Mouse (Mus musculus): ENCODE data around the gene Klrb1b.
A peak's percentile ranks its signal among the peaks of the same experiment; 100 is the strongest.
"Not testable (repeated sequence)": the region's sequence is repeated elsewhere in the genome, so short reads cannot be mapped to it uniquely, and the experiment has no call there.

The Klrb1b gene

DNA sequence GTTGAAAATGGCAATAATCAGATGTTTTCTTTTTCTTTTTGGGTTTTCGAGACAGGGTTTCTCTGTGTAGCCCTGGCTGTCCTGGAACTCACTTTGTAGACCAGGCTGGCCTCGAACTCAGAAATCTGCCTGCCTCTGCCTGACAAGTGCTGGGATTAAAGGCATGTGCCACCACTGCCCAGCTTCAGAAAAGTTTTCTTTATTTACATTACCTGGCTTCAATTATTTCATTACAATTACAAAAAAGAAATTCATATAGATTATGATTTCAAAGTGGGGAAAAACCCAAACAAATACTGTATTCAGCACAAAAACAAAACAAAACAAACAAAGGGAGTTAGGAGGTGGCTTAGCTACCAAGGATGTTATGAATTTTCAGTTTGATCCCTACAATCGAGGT lies 14.5 kb upstream of the Klrb1b start:
- DNase-seq (ENCODE audit: low read depth, low spot score): not testable (repeated sequence)

DNA sequence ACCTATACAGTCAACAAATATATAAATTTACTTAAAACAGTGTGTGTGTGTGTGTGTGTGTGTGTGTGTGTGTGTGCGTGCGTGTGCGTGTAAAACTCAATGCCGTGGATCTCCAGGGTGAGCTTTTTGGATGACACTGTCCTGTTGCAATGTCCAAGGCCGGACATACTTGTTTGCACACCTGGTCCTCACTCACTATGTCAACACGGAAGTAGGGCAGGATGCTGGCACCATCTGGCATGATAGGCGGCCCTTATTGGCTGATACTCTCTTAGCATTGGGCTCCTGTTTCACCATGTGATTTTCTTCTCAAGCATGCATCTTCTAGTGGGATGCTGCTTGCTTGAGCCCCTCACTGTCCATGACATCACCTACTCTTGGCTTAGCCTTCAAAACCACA lies 13.8 kb upstream of the Klrb1b start:
- no peak for DNase-seq (ENCODE audit: low read depth, low spot score)

DNA sequence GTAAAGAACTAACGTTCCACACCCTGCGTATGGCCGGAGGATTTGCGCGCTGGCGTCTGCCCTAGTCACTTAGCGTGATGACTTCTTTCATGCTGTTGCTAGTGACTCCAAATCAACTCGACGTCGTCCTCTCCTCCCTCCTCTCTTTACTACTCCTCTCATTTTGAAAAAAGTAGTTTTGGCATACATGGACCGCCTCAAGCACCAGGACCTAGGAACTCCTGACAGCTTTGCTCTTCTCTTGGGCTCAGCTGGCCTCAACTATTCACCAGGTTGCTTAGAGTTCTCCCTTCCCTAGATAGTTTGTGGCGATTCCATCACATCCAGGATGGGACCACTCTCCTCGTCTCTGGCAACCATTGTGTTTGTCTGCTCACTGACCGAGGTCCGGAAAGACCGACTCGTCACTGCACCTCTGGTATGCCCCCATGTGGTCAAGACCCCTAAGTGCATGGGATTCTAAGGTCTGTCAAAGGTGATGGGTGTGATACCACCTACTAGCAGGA lies 13.2 kb upstream of the Klrb1b start:
- peak; percentile 70 for DNase-seq (ENCODE audit: low read depth, low spot score)

DNA sequence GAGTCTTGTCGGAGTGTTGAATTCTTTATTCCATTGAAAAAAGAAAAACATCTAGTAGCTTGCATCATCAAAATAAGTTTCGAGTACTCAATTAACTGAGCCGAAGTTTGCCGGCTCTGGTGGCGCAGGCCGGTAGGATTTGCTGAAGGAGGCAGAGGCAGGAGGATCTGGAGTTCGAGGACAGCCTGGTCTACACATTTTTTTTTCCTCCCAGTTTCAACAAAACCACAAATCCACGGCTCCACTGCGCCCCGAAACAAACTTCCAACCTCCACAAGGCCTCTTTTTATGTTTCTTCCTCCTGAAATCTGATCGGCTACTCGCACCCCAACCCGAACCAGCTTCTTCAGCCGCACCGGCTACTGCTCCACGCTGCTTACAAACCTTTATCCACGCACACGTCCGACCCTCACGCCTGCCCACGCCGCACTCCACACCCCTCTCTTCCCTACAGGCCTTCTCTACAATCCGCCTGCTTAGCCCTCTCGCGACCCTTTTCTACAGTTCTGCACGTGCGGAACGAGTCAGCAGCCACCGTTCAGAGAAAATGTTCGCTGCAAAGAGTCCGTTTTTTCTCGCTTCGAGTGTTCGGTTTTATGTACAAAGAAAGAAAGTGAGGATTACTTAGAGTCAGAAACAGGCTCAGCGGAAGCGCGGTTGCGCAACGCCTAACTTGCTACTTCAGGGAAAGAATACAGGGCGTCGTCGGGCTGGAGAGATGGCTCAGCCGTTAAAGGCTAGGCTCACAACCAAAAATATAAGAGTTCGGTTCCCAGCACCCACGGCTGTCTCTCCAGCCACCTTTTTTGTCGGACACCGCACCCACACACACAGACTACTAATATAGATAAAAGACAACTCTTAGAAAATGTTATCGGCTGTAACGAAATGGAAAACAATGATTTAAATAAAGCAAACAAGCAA lies 12.5 kb upstream of the Klrb1b start:
- peak; percentile 67 for DNase-seq (ENCODE audit: low read depth, low spot score)

DNA sequence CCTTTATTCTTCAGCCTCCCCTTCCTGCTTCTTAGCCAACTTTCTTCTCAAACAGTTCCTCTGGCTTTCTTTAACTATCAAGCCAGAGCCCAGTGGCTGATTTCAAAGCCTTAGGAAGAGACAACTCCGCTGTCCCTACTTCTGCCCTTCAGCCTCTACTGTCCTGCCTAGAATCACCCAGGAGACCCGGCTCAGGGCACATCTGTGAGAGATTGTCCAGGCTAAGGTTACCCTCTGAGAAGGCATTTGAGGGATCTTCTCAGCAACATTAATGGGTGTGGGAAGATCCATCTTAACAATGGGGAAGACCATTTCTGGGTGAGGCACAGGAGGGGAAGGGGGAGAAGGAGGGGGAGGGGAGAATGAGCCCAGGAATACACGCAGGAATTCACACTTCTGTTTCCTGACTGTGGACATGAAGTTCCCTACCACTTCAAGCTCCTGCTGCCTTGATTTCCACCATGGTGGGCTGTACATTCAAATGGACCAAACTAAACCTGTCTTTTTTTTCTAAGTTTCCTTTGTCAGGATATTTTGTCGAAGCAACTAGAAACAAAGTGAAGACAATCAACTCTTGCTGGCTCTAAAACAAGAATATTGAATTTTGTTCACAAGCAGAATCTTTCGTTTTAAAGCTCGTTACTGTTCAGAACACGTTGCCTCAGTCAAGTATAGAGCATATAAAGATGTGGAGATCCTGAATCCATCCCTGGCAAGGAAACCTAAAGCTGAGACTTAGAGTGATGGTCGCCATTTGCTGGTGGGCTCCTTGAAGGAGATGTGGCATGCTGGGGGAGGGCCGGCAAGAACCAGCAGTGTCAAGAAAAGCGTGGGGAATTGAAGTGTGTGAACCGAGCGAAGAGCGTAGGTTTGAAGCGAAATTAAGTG lies 11.6 kb upstream of the Klrb1b start:
- DNase-seq (ENCODE audit: low read depth, low spot score): no peak

DNA sequence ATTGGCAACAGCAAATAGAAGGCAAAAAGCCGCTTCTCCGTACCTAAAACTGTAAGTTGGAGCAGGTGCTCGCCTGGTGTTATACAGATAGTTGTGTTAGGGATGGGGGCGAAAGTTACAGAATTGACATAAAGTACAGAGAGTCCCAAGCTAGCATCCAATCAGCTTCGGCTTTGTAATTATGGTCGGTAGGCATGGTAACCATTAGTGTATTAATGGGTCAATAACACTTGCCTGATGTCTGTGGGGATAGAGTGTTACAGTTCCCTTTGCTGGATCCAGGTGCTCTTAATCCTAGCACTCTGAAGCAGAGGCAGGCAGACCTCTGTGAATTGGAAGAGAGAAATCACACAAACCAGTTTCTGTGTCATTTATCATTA lies 10.8 kb upstream of the Klrb1b start:
- no peak for DNase-seq (ENCODE audit: low read depth, low spot score)

DNA sequence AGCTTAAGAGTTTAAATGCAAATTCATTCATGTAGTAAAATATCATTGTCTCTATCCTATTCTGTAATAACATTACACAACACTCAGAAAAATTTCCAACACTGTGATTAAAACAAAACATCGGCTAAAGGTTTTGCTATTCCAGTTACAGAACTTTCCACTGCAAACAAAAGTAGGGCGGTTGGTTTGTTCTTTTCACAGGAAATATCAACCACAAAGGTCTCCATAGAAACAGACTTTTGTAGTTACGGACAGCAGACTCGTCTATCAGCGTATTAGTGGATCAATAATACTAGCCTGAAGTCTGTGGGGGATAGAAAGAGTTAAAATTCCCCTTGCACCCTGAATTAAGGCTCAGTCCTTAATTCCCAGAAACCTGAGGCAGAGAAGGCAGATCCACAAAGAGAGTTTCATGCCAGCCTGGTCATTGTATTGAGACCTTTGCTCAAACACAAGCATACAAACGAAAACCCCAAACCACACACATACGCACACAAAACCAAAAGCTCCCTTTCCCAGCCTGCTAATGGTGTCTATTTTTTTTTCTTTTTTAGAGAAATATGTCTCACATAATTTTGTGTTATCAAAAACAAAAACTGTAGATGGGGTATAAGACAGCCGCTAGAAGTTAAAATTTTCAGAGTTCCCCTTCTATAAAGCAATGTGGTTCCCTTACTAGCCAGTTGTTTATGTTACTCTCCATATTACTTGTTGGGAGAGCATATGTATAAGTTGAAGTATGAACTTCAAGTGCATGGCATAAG lies 10.2 kb upstream of the Klrb1b start:
- DNase-seq (ENCODE audit: low read depth, low spot score): no peak

DNA sequence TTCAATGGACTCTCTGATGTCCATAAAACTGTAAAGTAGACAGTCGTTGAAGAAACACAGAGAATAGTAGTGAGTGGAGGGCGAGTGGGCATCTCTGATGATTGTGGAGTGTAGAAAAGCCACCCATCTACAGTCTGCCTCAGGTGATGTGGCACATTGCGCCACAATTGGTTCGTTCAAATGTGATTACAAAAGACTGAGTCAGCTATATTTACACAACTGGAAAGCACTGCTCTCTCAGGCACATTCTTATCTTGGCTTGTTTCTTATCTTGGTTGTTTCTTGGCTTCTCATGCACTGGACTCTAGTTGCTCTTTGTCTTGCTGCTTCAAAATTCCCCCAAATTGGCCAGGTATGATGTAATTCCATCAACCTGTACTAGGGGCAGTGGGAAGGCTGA lies 9.4 kb upstream of the Klrb1b start:
- DNase-seq (ENCODE audit: low read depth, low spot score): no peak

DNA sequence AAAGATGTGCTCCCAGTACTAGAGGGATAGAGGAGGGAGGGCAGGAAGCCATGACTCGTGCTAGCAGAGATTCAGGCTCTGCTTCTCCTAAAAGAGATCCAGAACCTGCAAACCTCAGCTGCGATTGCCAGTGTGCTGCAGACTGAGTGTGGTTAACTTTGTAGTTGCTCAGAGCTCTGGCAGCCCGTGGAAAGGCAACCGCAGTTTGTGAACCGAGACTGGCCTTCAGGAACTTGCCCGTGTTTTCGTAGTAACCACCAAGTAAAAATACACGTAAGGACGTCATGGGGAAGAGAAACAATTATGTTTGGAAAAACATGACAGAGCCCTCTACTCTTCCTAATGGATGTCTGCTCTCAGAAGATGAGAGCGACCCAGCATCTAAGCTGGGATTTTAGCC lies 6.9 kb upstream of the Klrb1b start:
- DNase-seq (ENCODE audit: low read depth, low spot score): no peak

DNA sequence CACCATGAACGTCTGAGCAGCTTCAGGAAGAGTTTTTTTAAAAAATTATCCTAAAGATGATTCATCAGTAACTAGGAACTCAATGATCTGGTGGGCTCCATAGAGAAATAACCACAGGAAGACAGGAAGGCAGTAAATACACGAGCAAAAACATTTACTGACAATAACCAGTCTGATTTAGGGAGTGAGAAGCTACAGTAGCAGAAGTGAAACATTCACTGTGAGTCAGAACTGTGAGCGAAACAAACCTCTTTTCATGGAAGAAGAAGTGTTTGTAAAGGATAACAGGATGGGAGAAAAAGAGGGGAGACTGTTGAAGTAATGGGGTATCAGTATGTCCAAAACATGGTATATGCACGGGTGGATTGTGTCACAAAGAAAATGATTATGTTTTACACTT lies 3.7 kb upstream of the Klrb1b start:
- DNase-seq (ENCODE audit: low read depth, low spot score): no peak

DNA sequence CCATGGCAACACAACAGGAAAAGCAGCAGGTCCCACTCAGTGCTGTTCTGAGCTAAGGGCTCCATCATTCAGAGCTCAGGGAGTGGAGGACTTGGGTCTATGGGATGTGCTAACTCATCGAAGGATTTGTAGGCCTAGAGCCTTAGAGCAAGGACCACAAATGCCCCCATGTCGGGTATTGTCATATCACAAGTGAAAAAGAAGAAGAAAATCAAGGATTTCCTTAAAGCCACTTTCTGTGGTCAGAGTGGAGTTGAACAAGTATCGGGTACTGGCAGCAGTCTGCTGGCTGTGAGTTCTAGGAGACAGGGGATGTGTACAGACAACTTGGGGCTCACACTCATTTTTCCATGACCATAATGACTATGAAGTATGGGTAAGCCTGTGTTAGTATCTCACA lies 650 bp upstream of the Klrb1b start:
- DNase-seq (ENCODE audit: low read depth, low spot score): no peak

DNA sequence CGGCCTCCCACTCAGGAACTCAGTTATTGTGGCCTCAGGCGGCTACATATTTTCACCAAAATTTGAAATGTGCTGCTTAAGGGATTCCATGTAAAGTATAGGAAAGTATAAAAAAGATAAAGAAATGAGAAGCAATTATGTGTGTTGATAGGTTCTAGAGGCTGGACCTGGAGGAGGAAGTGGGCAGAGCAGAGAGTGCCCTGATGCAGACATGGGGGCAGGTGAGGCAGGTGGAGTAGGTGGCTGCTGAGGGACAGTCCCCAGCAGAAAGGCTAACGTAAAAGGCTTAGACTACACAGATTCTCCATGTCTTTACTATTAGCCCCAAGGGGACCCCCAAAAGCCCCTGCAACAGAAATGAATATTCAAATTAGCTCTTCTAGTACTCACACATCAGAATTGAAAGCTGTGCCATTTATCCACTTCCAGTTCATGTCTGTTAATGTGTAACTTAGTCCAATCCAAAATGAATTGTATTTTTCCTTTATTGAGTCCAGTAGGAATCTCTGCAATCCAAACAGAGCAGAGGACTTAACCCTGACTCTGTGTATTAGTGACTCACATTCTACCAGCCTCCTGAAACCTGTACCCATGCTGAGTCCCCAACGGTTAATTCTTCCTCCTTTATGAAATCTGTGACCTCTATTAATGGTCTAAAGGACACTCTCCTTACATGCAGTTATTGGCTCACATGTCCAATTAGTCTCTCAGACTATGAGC lies 7.9 kb downstream of the Klrb1b start:
- no peak for DNase-seq (ENCODE audit: low read depth, low spot score)

DNA sequence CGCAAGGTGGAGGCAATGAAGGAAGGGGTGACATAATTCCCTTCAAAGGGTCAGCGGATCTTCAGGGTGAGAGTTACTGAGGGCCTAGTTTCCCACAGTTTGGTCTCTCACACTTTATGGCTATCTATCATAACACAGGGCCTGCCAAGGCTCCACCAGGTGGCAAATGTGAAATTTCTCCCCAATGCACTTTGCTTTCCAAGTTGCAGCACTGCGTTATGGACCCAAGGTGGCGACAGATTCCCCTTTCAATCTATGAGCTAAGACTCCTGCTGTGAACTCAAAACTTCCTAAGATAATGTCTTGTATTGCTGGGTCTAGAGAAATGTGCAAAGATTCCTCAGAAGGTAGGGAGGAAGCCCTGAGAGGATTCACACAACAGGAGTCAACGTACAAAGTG lies 17.6 kb downstream of the Klrb1b start:
- no peak for DNase-seq (ENCODE audit: low read depth, low spot score)

DNA sequence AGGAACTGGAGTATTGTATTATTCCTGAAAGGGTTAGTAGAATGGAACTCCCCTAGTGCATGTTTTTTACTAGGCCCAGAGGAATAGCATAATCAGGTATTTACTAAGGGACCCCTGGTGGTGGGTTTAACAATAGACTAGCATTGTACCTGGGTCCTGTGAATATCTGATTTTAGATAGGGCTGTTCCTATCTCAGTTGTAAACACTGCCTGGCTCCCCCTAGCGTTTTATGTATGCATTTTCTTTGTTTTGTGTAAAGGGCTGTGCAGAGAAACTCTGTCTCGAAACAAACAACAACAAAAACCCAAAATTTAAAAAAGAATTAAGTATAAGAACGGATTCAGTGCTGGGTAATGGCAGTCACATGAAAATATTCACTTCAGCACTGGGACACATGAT lies 19.1 kb downstream of the Klrb1b start:
- DNase-seq (ENCODE audit: low read depth, low spot score): no peak

DNA sequence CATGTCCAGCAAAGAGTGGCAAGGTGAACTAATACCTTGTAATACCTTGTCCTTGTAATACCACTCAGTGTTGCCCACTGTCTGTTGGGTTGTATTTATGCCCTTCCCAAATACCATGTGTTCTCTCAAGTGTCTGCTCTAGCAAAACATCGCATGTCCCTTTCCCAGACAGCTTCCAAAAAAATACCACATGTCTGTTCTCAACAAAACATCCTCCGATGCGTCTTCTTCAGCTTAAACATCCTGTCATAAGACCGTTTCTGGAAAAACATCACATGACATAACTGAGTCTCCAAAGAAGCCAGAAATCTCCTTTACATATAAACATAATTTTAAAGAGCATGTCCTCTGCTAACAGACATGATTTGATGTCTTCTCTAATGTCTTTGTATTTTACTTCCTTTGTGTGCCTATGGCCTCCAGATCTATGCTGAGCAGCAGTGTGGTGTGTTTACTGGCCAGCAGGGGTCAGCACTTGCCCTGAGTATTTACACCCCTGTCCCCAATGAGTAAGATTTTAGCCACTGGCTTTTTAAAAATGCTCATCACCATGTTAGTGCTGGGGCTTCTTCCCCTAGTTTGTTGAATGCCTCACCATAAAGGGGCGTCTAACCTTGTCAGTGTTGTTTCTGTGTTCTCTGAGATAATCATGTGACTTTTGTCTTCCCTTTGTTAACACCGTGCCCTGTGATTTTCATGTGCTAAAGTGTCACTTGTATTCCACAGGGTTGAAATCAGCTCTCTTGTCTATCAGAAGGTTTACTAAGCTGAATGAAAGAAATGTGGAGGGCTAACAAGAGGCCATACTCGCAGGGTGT lies 21.1 kb downstream of the Klrb1b start:
- not testable (repeated sequence) for DNase-seq (ENCODE audit: low read depth, low spot score)

DNA sequence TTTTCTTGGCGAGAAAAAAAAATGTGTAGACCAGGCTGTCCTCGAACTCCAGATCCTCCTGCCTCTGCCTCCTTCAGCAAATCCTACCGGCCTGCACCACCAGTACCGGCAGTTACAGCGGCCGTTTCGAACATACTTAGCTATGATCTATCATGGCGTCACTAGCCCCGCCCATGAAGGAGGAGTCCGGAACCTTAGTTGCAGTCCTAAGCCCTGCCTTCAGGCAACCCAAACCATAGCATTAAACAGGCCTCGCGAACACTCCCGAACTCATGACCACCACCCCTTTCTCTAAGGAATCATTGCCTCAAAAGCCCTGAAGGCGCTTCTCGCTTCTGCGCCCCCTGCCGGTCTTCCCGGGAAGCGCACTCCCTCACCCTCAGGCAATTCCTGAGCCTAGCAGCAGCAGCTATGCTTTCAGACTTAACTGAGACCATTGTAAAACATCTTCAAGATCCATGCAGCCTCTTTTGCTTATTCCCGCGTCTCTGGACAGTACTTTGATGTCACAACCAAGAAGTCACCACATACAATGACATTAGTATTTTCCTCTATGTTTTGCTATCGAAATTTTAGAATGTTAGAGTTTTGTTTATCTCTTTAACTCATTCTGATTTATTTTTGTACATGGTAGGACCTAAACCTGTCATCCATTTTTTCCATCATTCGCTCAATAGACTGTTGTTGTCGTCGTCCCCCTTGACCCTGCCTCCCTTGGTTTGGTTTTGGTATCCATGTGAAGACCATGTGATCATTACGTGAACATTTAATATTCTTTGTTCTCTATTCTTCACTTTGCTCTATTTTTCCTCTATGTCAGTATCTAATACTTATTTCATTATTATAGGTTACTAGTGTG lies 22.9 kb downstream of the Klrb1b start:
- peak; percentile 96 for DNase-seq (ENCODE audit: low read depth, low spot score)

DNA sequence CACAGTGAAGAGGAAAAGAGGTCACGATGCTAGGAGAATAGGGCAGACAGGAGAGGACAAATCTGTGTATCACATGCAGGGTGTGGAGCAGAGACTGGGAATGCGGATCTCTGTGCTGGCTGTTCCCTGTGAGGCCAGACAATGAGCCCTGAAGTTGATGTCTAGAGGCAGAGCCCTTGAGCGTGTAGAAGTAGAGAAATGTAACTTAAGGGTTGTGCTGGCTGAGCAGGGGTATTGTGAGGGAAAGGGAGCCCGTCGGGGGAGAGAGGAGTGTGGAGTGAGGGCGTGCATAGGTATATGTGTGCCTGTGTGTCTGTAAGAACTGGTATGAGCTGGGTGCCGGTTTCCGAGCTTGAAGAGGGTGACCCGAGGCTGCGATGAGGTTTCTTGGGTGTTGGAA lies 23.6 kb downstream of the Klrb1b start:
- no peak for DNase-seq (ENCODE audit: low read depth, low spot score)

DNA sequence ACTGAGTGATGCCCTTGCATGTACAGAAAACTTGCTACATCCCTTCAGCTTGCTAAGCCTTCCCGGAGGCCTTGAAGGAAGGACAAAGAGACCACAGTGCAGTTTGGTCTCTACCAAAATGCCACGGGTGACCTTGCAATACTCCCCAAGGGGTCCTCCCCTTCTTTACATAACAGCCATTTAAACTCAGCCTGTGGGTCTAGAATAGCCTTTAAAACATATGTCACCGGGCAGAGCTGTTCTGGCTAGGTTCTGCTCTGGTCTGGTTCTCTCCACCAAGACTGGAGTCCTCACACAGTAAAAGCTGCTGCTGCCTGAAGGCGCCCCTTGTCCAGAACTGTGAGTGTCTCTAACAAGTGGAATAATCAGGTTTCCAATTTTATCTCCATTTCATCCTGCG lies 25.4 kb downstream of the Klrb1b start:
- DNase-seq (ENCODE audit: low read depth, low spot score): not testable (repeated sequence)

DNA sequence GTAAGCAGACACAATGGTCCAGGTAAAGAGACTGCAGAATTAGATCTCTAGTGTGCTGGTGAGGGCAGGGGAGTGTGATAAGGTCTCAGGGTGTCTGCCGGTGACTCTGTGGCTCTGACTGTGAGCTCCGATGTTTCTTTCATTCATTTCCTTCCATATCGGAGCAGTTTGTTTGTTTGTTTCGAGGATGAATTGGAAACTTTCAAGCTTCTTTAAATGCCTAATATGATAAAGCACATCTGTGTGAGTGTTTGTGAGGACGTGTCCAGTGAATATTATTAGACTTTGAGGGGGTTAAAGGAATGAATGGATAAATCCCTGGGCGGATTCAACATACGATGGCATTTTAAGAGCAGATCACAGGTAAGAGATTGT lies 26.2 kb downstream of the Klrb1b start:
- no peak for DNase-seq (ENCODE audit: low read depth, low spot score)
